7 mouse cellular contexts compared by ENCODE assay signal in the genomic region with DNA sequence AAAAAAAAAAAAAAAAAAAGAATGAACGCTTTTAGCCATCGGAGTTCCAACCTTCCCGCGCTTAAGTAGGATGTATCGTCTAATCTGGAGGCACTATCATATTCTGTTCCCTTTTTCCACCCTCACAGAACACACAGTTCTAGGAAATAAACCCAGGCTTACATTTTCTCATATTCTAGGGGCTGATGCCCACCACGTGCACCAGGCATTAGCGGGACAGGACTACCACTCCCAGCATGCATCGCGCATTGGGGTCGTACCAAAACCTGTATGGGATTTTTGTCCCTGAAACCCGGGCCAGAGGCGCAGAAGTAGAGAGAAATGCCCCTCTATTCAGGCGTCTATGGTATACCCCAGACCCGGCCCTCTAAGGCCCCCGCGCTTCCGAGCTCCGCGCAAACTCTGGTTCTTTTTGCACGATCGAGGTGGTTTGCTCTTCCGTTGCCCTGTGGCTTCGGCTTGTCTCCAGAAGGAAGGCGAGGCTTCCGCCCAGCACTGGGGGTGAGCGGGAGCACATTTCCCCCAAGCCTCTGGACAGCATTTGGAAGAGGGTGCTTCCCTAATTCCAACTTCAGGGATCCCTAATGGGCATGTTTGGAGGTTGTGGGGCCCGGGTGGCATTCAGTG. TPM values are rescaled to one million over a fixed set of nuclear protein-coding genes. Genes with fewer than 3 reads are reported as not detected.
A peak's percentile ranks its signal among the peaks of the same experiment; 100 is the strongest.
DNase-seq lines count a peak whose midpoint lies in the region; ATAC-seq and TF ChIP-seq lines count a peak whose summit lies in the region.

A gene (plus strand): TSS at position 301 of the 627 bp plus-strand sequence.

- no peaks in the 10 kb centered on the region for H3K27me3 ChIP-seq in intestine, postnatal 0 days (replicated peaks; ENCODE audit: control insufficient read depth, insufficient read depth, low read length)
- H3K27me3 ChIP-seq in midbrain, embryonic 12.5 days, result no peaks in the 10 kb centered on the region
- H3K27me3 ChIP-seq in small intestine, adult 2 months (ENCODE audit: control insufficient read depth, insufficient read depth, low read length), result no peaks in the 10 kb centered on the region

- peak within 1 kb of the TSS; percentile 48 for H3K4me3 ChIP-seq in intestine, postnatal 0 days (ENCODE audit: low read depth, low read length)
- peak within 1 kb of the TSS; percentile 46 for H3K4me3 ChIP-seq in midbrain, embryonic 12.5 days
- peak within 1 kb of the TSS; percentile 81 for H3K4me3 ChIP-seq in small intestine, adult 2 months (ENCODE audit: low read depth, low read length)

- H3K27ac ChIP-seq in intestine, postnatal 0 days (ENCODE audit: low read depth, low read length), result no peak within 1 kb of the TSS; the same call in 1 of the 2 replicates
- no peak within 1 kb of the TSS for H3K27ac ChIP-seq in midbrain, embryonic 12.5 days (replicated peaks)
- H3K27ac ChIP-seq in small intestine, adult 2 months (ENCODE audit: insufficient read depth, low read depth, low read length), result peak within 1 kb of the TSS; percentile 47; the same call in 1 of the 2 replicates

- 13% methylated on average over 27 of the region's 27 CpGs for WGBS in intestine, postnatal 0 days
- WGBS in midbrain, embryonic 12.5 days, result 20% methylated on average over 27 of the region's 27 CpGs
- WGBS in small intestine, adult 2 months, result 15% methylated on average over 27 of the region's 27 CpGs

- H3K9ac ChIP-seq in intestine, postnatal 0 days (ENCODE audit: low read depth, low read length), result peak within 1 kb of the TSS; percentile 38
- H3K9ac ChIP-seq in midbrain, embryonic 12.5 days (replicated peaks), result peak within 1 kb of the TSS; percentile 37; the same call in 1 of the 2 replicates

- DNase-seq in adrenal gland, postnatal 10 days, result peak; percentile 79
- DNase-seq in embryo, embryonic 9.5 days (ENCODE audit: extremely low spot score), result peak; percentile 77
- no peak for DNase-seq in gonadal fat pad, adult 2 months (ENCODE audit: low read depth)
- DNase-seq in left cerebral cortex, postnatal 4 days, result peak; percentile 87

- H3K4me2 ChIP-seq in intestine, postnatal 0 days (replicated peaks; ENCODE audit: low read depth), result peak within 1 kb of the TSS; percentile 75
- peak within 1 kb of the TSS; percentile 61 for H3K4me2 ChIP-seq in midbrain, embryonic 12.5 days (replicated peaks)

- TF ChIP-seq POLR2A in small intestine, adult 2 months (IDR thresholded peaks at IDR 0.05; ENCODE audit: low read depth, low read length), result no peak

- peak; percentile 82 for ATAC-seq in intestine, postnatal 0 days
- peak; percentile 79 for ATAC-seq in midbrain, embryonic 12.5 days (ENCODE audit: low FRiP score, low read depth)

- TF ChIP-seq CTCF in intestine, postnatal 0 days (IDR thresholded peaks at IDR 0.05; ENCODE audit: low read depth), result no peak
- TF ChIP-seq CTCF in small intestine, adult 2 months (IDR thresholded peaks at IDR 0.05; ENCODE audit: extremely low read depth, insufficient read length, insufficient replicate concordance, low read depth, low read length), result no peak

- no peaks in the 10 kb centered on the region for H3K36me3 ChIP-seq in intestine, postnatal 0 days (ENCODE audit: control insufficient read depth, insufficient read depth)
- no peaks in the 10 kb centered on the region for H3K36me3 ChIP-seq in midbrain, embryonic 12.5 days
- no peaks in the 10 kb centered on the region for H3K36me3 ChIP-seq in small intestine, adult 2 months (ENCODE audit: control insufficient read depth, insufficient read depth, low read length)

- H3K4me1 ChIP-seq in intestine, postnatal 0 days (replicated peaks; ENCODE audit: control insufficient read depth, insufficient read depth, low read length), result no peaks in the 10 kb centered on the region
- 0 out of 2 replicates have a peak, but pooled peaks cover 4% of the 10 kb centered on the region for H3K4me1 ChIP-seq in midbrain, embryonic 12.5 days
- no peaks in the 10 kb centered on the region for H3K4me1 ChIP-seq in small intestine, adult 2 months (ENCODE audit: control insufficient read depth, insufficient read depth, insufficient read length, low read length)

- H3K9me3 ChIP-seq in intestine, postnatal 0 days (ENCODE audit: control insufficient read depth), result no peaks in the 10 kb centered on the region
- H3K9me3 ChIP-seq in midbrain, embryonic 12.5 days, result no peaks in the 10 kb centered on the region

- intact Hi-C loops in left cerebral cortex, postnatal 4 days (cut with DNase I), result no loop called here

RNA-seq across cellular contexts. Expression of the gene that starts here (rescaled TPM):
- 100 to 1,000 TPM; 307 to 320 TPM for total RNA-seq in adrenal gland, postnatal 10 days (2021)
- polyA plus RNA-seq in gonadal fat pad, adult 2 months (2012; rRNA removed), result 258 and 270 TPM in 2 replicates
- polyA plus RNA-seq in intestine, postnatal 0 days (2015; fragmentation: Nextera tagmentation; extraction: Ambion mirVana), result 77.1 and 79.7 TPM in 2 replicates
- total RNA-seq in left cerebral cortex, postnatal 4 days (2021), result 100 to 1,000 TPM; 593 to 599 TPM
- polyA plus RNA-seq in midbrain, embryonic 12.5 days (2016; fragmentation: Nextera tagmentation; extraction: Ambion mirVana), result 372 and 374 TPM in 2 replicates
- polyA plus RNA-seq in small intestine, adult 2 months (2012; rRNA removed), result 132 and 255 TPM in 2 replicates
